ENCODE assay signal across 8 mouse cellular contexts in the genomic region with DNA sequence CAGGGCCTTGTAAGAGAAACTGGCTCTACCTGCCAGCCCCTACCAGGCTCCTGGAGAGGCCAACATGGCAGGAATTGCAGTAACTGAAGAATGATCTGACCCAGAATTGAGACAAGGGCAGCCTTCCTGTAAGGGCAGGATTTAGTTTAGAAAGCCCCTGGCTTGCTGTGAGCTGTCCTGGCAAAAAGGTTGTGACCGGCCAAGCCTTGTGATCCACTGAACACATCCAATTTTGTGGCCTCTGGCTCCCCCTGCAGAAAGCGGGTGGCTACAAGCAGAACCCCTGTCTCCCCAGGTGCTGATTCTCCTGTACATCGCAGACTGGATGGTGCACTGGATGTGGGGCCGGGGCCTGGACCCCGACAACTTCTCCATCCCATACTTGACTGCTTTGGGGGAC. TPM values are rescaled to one million over a fixed set of nuclear protein-coding genes. Genes with fewer than 3 reads are reported as not detected.
DNase-seq lines count a peak whose midpoint lies in the region; ATAC-seq and TF ChIP-seq lines count a peak whose summit lies in the region.

No protein-coding gene starts in this region.

- peak; percentile 40; the same call in 1 of the 2 replicates for TF ChIP-seq CTCF in spleen, adult 2 months (IDR thresholded peaks at IDR 0.05; ENCODE audit: extremely low read depth, insufficient read depth, insufficient read length, insufficient replicate concordance)

- H3K36me3 ChIP-seq in forebrain, embryonic 10.5 days (replicated peaks): peaks cover 65% of the 10 kb centered on the region
- peaks cover 62% of the 10 kb centered on the region for H3K36me3 ChIP-seq in forebrain, embryonic 13.5 days (ENCODE audit: poor library complexity, severe bottlenecking)
- H3K36me3 ChIP-seq in spleen, adult 2 months (ENCODE audit: control insufficient read depth, insufficient read depth, low read length): peaks cover 33% of the 10 kb centered on the region

- H3K4me3 ChIP-seq in forebrain, embryonic 10.5 days: no peak overlapping the region
- H3K4me3 ChIP-seq in forebrain, embryonic 13.5 days: no peak overlapping the region
- no peak overlapping the region for H3K4me3 ChIP-seq in spleen, adult 2 months (ENCODE audit: extremely low read depth, insufficient read depth, insufficient read length)

- no peaks in the 10 kb centered on the region for H3K4me1 ChIP-seq in forebrain, embryonic 10.5 days
- H3K4me1 ChIP-seq in forebrain, embryonic 13.5 days: no peaks in the 10 kb centered on the region
- no peaks in the 10 kb centered on the region for H3K4me1 ChIP-seq in spleen, adult 2 months (ENCODE audit: control insufficient read depth, insufficient read depth, insufficient read length)

- H3K9ac ChIP-seq in forebrain, embryonic 13.5 days: no peak overlapping the region

- no peak for ATAC-seq in forebrain, embryonic 13.5 days

- WGBS in forebrain, embryonic 10.5 days: 77% methylated on average over 5 of the region's 5 CpGs
- 77% methylated on average over 5 of the region's 5 CpGs for WGBS in forebrain, embryonic 13.5 days
- WGBS in spleen, adult 2 months: 89% methylated on average over 5 of the region's 5 CpGs

- TF ChIP-seq POLR2A in spleen, adult 2 months (IDR thresholded peaks at IDR 0.05; ENCODE audit: low read depth, low read length): no peak

- no peaks in the 10 kb centered on the region for H3K27me3 ChIP-seq in forebrain, embryonic 10.5 days (ENCODE audit: poor library complexity, severe bottlenecking)
- no peaks in the 10 kb centered on the region for H3K27me3 ChIP-seq in forebrain, embryonic 13.5 days
- H3K27me3 ChIP-seq in spleen, adult 2 months (ENCODE audit: control insufficient read depth, insufficient read depth, low read length): no peaks in the 10 kb centered on the region

- H3K4me2 ChIP-seq in forebrain, embryonic 13.5 days: no peak overlapping the region

- H3K27ac ChIP-seq in forebrain, embryonic 10.5 days: no peak overlapping the region
- no peak overlapping the region for H3K27ac ChIP-seq in forebrain, embryonic 13.5 days
- no peak overlapping the region for H3K27ac ChIP-seq in spleen, adult 2 months (ENCODE audit: insufficient read depth, low read length)

- H3K9me3 ChIP-seq in forebrain, embryonic 10.5 days: no peaks in the 10 kb centered on the region
- H3K9me3 ChIP-seq in forebrain, embryonic 13.5 days (replicated peaks): no peaks in the 10 kb centered on the region

- peak; percentile 23 for DNase-seq in forebrain, embryonic 10.5 days (ENCODE audit: extremely low spot score, low spot score)
- peak; percentile 53 for DNase-seq in 416B (ENCODE audit: low read depth)
- peak; percentile 86 for DNase-seq in brain, adult 2 months (ENCODE audit: low read depth, low spot score)
- DNase-seq in frontal cortex, postnatal 25 days (ENCODE audit: low spot score in 2 of 2): peak; percentile 45 to 51
- peak; percentile 45 to 71 for DNase-seq in layer of hippocampus, adult 18-20 months (ENCODE audit: low spot score in 2 of 2)
- peak; percentile 70 for DNase-seq in lung, postnatal 10 days
- peak in 1 of 2 experiments; percentile 67 for DNase-seq in spleen, adult 2 months (ENCODE audit: low read depth in 1 of 2, low spot score in 2 of 2)

RNA-seq across cellular contexts. Expression of a gene that starts 19.0 kb away (rescaled TPM):
- polyA plus RNA-seq in forebrain, embryonic 10.5 days (2016; fragmentation: Nextera tagmentation; extraction: Ambion mirVana): 11.2 and 11.3 TPM in 2 replicates
- polyA plus RNA-seq in forebrain, embryonic 13.5 days (2015; fragmentation: Nextera tagmentation; extraction: Ambion mirVana): 10.5 and 11.3 TPM in 2 replicates
- total RNA-seq in layer of hippocampus, adult 18-20 months (2021): 10 to 100 TPM; 62.5 to 63.0 TPM
- 22.9 and 41.1 TPM in 2 replicates for polyA plus RNA-seq in spleen, adult 2 months (2012; rRNA removed)

RNA-seq across cellular contexts. Expression of a gene that starts 20.8 kb away (rescaled TPM):
- polyA plus RNA-seq in forebrain, embryonic 10.5 days (2016; fragmentation: Nextera tagmentation; extraction: Ambion mirVana): 9.2 and 10.4 TPM in 2 replicates
- polyA plus RNA-seq in forebrain, embryonic 13.5 days (2015; fragmentation: Nextera tagmentation; extraction: Ambion mirVana): 8.5 and 9.2 TPM in 2 replicates
- 1 to 10 TPM; 6.8 to 8.7 TPM for total RNA-seq in layer of hippocampus, adult 18-20 months (2021)
- polyA plus RNA-seq in spleen, adult 2 months (2012; rRNA removed): 30.1 and 35.7 TPM in 2 replicates

RNA-seq across cellular contexts. Expression of a gene that starts 49.1 kb away (rescaled TPM):
- polyA plus RNA-seq in forebrain, embryonic 10.5 days (2016; fragmentation: Nextera tagmentation; extraction: Ambion mirVana): 1.5 TPM in 2 replicates
- 0.15 and 0.16 TPM in 2 replicates for polyA plus RNA-seq in forebrain, embryonic 13.5 days (2015; fragmentation: Nextera tagmentation; extraction: Ambion mirVana)
- total RNA-seq in layer of hippocampus, adult 18-20 months (2021): 1 to 10 TPM; 1.8 to 2.1 TPM
- 0.11 and 0.25 TPM in 2 replicates for polyA plus RNA-seq in spleen, adult 2 months (2012; rRNA removed)
